Mouse (Mus musculus): ENCODE measurements around the gene Dnase2a. TPM values are rescaled to one million over a fixed set of nuclear protein-coding genes. Genes with fewer than 3 reads are reported as not detected.
A peak's percentile ranks its signal among the peaks of the same experiment; 100 is the strongest.

Dnase2a gene
- polyA plus RNA-seq, 1 experiment from 2014 or later = 5.5 TPM

- peak overlapping the region; percentile 98 for H3K4me2 ChIP-seq (ENCODE audit: low read length)
- peak overlapping the region; percentile 54 to 62 for H3K27ac ChIP-seq (replicated peaks in 1 of 2; ENCODE audit: control insufficient read depth in 1 of 2, insufficient read depth in 1 of 2, low read depth in 2 of 2, low read length in 2 of 2)
- H3K36me3 ChIP-seq (ENCODE audit: control insufficient read depth, insufficient read depth, low read length) = peaks cover 8% of the 10 kb centered on the region
- ATAC-seq (ENCODE audit: insufficient number of reproducible peaks, insufficient read depth, low FRiP score, low read depth) = peak; percentile 85
- peaks cover 17 to 31% of the 10 kb centered on the region in 2 experiments for H3K4me1 ChIP-seq (ENCODE audit: control insufficient read depth in 2 of 2, insufficient read depth in 2 of 2, low read length in 2 of 2)
- no peaks in the 10 kb centered on the region for H3K27me3 ChIP-seq (ENCODE audit: control insufficient read depth, insufficient read depth, low read length)
- peak overlapping the region; percentile 79 for H3K9ac ChIP-seq (ENCODE audit: low read length)
- peak overlapping the region; percentile 63 to 74 for H3K4me3 ChIP-seq (ENCODE audit: control insufficient read depth in 1 of 2, insufficient read depth in 1 of 2, low read depth in 1 of 2, low read length in 2 of 2)
- WGBS = under 1% methylated on average over 41 of the region's 41 CpGs
- no peaks in the 10 kb centered on the region for H3K9me3 ChIP-seq (ENCODE audit: control insufficient read depth, low read length)
Measured at GRCm38 (mm10) chr8:84965731-84966291, 57.5 kb downstream of the Dnase2a start.

GRCm38 (mm10) chr8:84966603-84967002, 58.2 kb downstream of the Dnase2a start:
- Histone ChIP-seq H3K9me3 (ENCODE audit: control insufficient read depth, low read length) (no peaks in the 10 kb centered on the region), H3K9ac (ENCODE audit: low read length) (no peak overlapping the region), H3K36me3 (ENCODE audit: control insufficient read depth, insufficient read depth, low read length) (peaks cover 11% of the 10 kb centered on the region), H3K4me2 (ENCODE audit: low read length) (peak overlapping the region; percentile 98), H3K4me1 (ENCODE audit: control insufficient read depth in 2 of 2, insufficient read depth in 2 of 2, low read length in 2 of 2) (peaks cover 19 to 34% of the 10 kb centered on the region in 2 experiments), H3K4me3 (ENCODE audit: control insufficient read depth in 1 of 2, insufficient read depth in 1 of 2, low read depth in 1 of 2, low read length in 2 of 2) (no peak overlapping the region), H3K27ac (replicated peaks in 1 of 2; ENCODE audit: control insufficient read depth in 1 of 2, insufficient read depth in 1 of 2, low read depth in 2 of 2, low read length in 2 of 2) (peak overlapping the region; percentile 37 to 59; a peak in 2 of 4 replicates), H3K27me3 (ENCODE audit: control insufficient read depth, insufficient read depth, low read length) (no peaks in the 10 kb centered on the region)
- WGBS = 38% methylated on average over 3 of the region's 3 CpGs
- no peak for ATAC-seq (ENCODE audit: insufficient number of reproducible peaks, insufficient read depth, low FRiP score, low read depth)

- H3K4me2 ChIP-seq (ENCODE audit: low read length) = no peak overlapping the region
- no peak for ATAC-seq (ENCODE audit: insufficient number of reproducible peaks, insufficient read depth, low FRiP score, low read depth)
- H3K4me3 ChIP-seq (ENCODE audit: control insufficient read depth in 1 of 2, insufficient read depth in 1 of 2, low read depth in 1 of 2, low read length in 2 of 2) = no peak overlapping the region
- H3K27ac ChIP-seq (replicated peaks in 1 of 2; ENCODE audit: control insufficient read depth in 1 of 2, insufficient read depth in 1 of 2, low read depth in 2 of 2, low read length in 2 of 2) = no peak overlapping the region
- no peaks in the 10 kb centered on the region for H3K9me3 ChIP-seq (ENCODE audit: control insufficient read depth, low read length)
- H3K27me3 ChIP-seq (ENCODE audit: control insufficient read depth, insufficient read depth, low read length) = no peaks in the 10 kb centered on the region
- 85% methylated on average over 13 of the region's 13 CpGs for WGBS
- no peak overlapping the region for H3K9ac ChIP-seq (ENCODE audit: low read length)
- H3K36me3 ChIP-seq (ENCODE audit: control insufficient read depth, insufficient read depth, low read length) = peaks cover 22% of the 10 kb centered on the region
- peaks cover 19 to 34% of the 10 kb centered on the region in 2 experiments for H3K4me1 ChIP-seq (ENCODE audit: control insufficient read depth in 2 of 2, insufficient read depth in 2 of 2, low read length in 2 of 2)
Measured at GRCm38 (mm10) chr8:84967532-84968304, 59.4 kb downstream of the Dnase2a start.

GRCm38 (mm10) chr8:84968650-84969049, 60.3 kb downstream of the Dnase2a start:
- no peak for ATAC-seq (ENCODE audit: insufficient number of reproducible peaks, insufficient read depth, low FRiP score, low read depth)
- Histone ChIP-seq H3K27me3 (ENCODE audit: control insufficient read depth, insufficient read depth, low read length) (no peaks in the 10 kb centered on the region), H3K4me1 (ENCODE audit: control insufficient read depth in 2 of 2, insufficient read depth in 2 of 2, low read length in 2 of 2) (peaks cover 19 to 34% of the 10 kb centered on the region in 2 experiments), H3K9ac (ENCODE audit: low read length) (peak overlapping the region; percentile 83), H3K4me2 (ENCODE audit: low read length) (peak overlapping the region; percentile 82), H3K4me3 (ENCODE audit: control insufficient read depth in 1 of 2, insufficient read depth in 1 of 2, low read depth in 1 of 2, low read length in 2 of 2) (peak overlapping the region; percentile 57 to 70), H3K36me3 (ENCODE audit: control insufficient read depth, insufficient read depth, low read length) (peaks cover 31% of the 10 kb centered on the region), H3K9me3 (ENCODE audit: control insufficient read depth, low read length) (no peaks in the 10 kb centered on the region), H3K27ac (replicated peaks in 1 of 2; ENCODE audit: control insufficient read depth in 1 of 2, insufficient read depth in 1 of 2, low read depth in 2 of 2, low read length in 2 of 2) (peak overlapping the region; percentile 82 to 90)
- 33% methylated on average over 2 of the region's 2 CpGs for WGBS

- peak within 1 kb of the TSS; percentile 57 to 70 for H3K4me3 ChIP-seq (ENCODE audit: control insufficient read depth in 1 of 2, insufficient read depth in 1 of 2, low read depth in 1 of 2, low read length in 2 of 2)
- ATAC-seq (ENCODE audit: insufficient number of reproducible peaks, insufficient read depth, low FRiP score, low read depth) = peak; percentile 62
- peaks cover 40% of the 10 kb centered on the region for H3K36me3 ChIP-seq (ENCODE audit: control insufficient read depth, insufficient read depth, low read length)
- peak within 1 kb of the TSS; percentile 82 to 90 for H3K27ac ChIP-seq (replicated peaks in 1 of 2; ENCODE audit: control insufficient read depth in 1 of 2, insufficient read depth in 1 of 2, low read depth in 2 of 2, low read length in 2 of 2)
- peak within 1 kb of the TSS; percentile 83 for H3K9ac ChIP-seq (ENCODE audit: low read length)
- peak within 1 kb of the TSS; percentile 82 for H3K4me2 ChIP-seq (ENCODE audit: low read length)
- H3K9me3 ChIP-seq (ENCODE audit: control insufficient read depth, low read length) = no peaks in the 10 kb centered on the region
- peaks cover 19 to 36% of the 10 kb centered on the region in 2 experiments for H3K4me1 ChIP-seq (ENCODE audit: control insufficient read depth in 2 of 2, insufficient read depth in 2 of 2, low read length in 2 of 2)
- no peaks in the 10 kb centered on the region for H3K27me3 ChIP-seq (ENCODE audit: control insufficient read depth, insufficient read depth, low read length)
- WGBS = under 1% methylated on average over 56 of the region's 56 CpGs
Measured at GRCm38 (mm10) chr8:84969241-84970134, 61.1 kb downstream of the Dnase2a start, which contains the start of the genes Gm49661, Prdx2 and Rnaseh2a. Gene Gm49661, minus strand, starts transcription at chr8:84969433. Gene Prdx2, plus strand, starts transcription at chr8:84969587. Gene Rnaseh2a, minus strand, starts transcription at chr8:84969767.

- Histone ChIP-seq H3K27me3 (ENCODE audit: control insufficient read depth, insufficient read depth, low read length) (no peaks in the 10 kb centered on the region), H3K27ac (replicated peaks in 1 of 2; ENCODE audit: control insufficient read depth in 1 of 2, insufficient read depth in 1 of 2, low read depth in 2 of 2, low read length in 2 of 2) (peak overlapping the region; percentile 82 to 90), H3K4me2 (ENCODE audit: low read length) (peak overlapping the region; percentile 82), H3K36me3 (ENCODE audit: control insufficient read depth, insufficient read depth, low read length) (peaks cover 47% of the 10 kb centered on the region), H3K9me3 (ENCODE audit: control insufficient read depth, low read length) (no peaks in the 10 kb centered on the region), H3K4me3 (ENCODE audit: control insufficient read depth in 1 of 2, insufficient read depth in 1 of 2, low read depth in 1 of 2, low read length in 2 of 2) (peak overlapping the region; percentile 57 to 70), H3K9ac (ENCODE audit: low read length) (peak overlapping the region; percentile 83), H3K4me1 (ENCODE audit: control insufficient read depth in 2 of 2, insufficient read depth in 2 of 2, low read length in 2 of 2) (peaks cover 15 to 34% of the 10 kb centered on the region in 2 experiments)
- no peak for ATAC-seq (ENCODE audit: insufficient number of reproducible peaks, insufficient read depth, low FRiP score, low read depth)
- WGBS = 10% methylated on average over 21 of the region's 21 CpGs
Measured at GRCm38 (mm10) chr8:84970135-84970790, 61.9 kb downstream of the Dnase2a start.

- H3K9me3 ChIP-seq (ENCODE audit: control insufficient read depth, low read length) = no peaks in the 10 kb centered on the region
- peaks cover 47% of the 10 kb centered on the region for H3K36me3 ChIP-seq (ENCODE audit: control insufficient read depth, insufficient read depth, low read length)
- peak overlapping the region; percentile 82 for H3K4me2 ChIP-seq (ENCODE audit: low read length)
- WGBS = 33% methylated on average over 5 of the region's 5 CpGs
- H3K27me3 ChIP-seq (ENCODE audit: control insufficient read depth, insufficient read depth, low read length) = no peaks in the 10 kb centered on the region
- H3K9ac ChIP-seq (ENCODE audit: low read length) = peak overlapping the region; percentile 83
- H3K4me1 ChIP-seq (ENCODE audit: control insufficient read depth in 2 of 2, insufficient read depth in 2 of 2, low read length in 2 of 2) = peaks cover 13 to 38% of the 10 kb centered on the region in 2 experiments
- peak overlapping the region; percentile 57 to 70 for H3K4me3 ChIP-seq (ENCODE audit: control insufficient read depth in 1 of 2, insufficient read depth in 1 of 2, low read depth in 1 of 2, low read length in 2 of 2)
- no peak overlapping the region for H3K27ac ChIP-seq (replicated peaks in 1 of 2; ENCODE audit: control insufficient read depth in 1 of 2, insufficient read depth in 1 of 2, low read depth in 2 of 2, low read length in 2 of 2)
- no peak for ATAC-seq (ENCODE audit: insufficient number of reproducible peaks, insufficient read depth, low FRiP score, low read depth)
Measured at GRCm38 (mm10) chr8:84970913-84971312, 62.6 kb downstream of the Dnase2a start.

All from heart, embryonic 14.5 days (tissue).